Mouse (Mus musculus): ENCODE data around the gene Ten1.

DNA sequence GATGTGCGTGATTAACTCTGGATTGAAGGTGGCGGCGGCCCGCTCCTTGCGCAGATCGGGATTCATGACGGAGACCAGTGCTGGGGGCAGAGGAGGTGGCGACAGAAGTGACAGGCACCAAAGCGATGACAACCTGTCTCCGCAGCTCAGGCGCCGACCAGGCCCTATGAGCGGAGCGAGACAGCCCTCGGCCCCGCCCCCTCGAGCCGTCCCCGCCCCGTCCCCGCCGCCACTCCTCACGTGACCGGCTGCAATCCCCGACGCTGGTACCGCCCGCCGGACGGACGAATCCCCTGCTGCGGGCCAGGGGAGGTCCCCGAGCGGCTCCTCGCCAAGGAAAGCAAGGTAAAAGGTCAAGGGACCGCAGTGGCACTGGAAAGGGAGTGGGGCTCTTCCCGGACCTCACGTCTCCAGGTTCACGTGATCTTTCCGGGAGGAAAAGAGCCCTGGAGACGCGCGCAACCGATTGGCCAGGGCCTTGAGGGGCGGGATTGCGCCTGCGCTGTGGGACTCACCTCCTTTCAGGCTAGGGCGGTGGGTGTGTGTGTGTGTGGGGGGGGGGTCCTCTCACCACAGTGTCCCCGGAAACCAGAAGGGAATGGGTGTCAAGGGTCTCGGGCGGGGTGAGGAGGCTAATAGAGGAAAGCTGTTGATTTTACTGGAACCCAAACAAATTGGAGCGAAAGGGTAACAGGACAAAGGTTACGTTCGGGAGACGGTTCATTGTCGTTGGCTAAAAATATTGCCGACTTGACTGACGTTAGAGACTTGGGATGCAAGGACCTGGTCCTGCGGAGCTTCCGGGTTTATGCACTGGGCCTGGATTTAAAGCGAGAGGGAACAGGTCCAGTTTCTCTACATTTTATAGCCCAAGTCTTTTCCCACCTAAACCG, at the start of gene Ten1, which contains the start of gene Acox1:
- TF ChIP-seq POLR2A (IDR thresholded peaks at IDR 0.05; ENCODE audit: low read depth, low read length) (peak; percentile 96), CTCF (IDR thresholded peaks at IDR 0.05; ENCODE audit: extremely low read depth, insufficient read length, insufficient replicate concordance, low read depth, low read length) (no peak)

Measured in small intestine, adult 2 months (tissue).